Mouse (Mus musculus) adrenal gland, adult (tissue): ENCODE measurements around the gene Pllp.
A peak's percentile ranks its signal among the peaks of the same experiment; 100 is the strongest.

Experiments used
- DNase-seq, 2 experiments: peaks; one replicate each; pipeline ENCODE4 v3.0.0; 2022 to 2023; ENCODE audit warnings: low spot score in 1 of 2; ENCODE audit not compliant: inconsistent age in 2 of 2

The Pllp gene

DNA sequence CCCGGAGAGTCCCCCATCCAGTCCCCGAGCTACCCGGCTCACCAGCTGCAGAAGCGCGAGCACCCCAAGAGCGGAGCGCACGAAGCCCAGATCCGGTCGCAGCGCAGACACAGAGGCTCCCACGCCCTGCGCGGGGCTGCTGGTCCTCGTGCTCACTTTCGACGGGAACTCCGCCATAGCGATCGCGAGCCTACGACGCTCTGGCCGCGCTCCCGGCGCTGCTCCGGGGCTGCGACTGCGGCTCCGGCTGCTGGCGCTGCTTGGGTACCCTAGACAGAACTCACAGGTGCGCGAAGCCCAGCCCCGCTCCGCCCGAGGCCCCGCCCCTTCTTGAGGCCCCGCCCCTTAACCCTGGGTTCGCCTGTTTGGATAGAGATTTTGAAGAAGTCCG lies at the start of gene Pllp:
Gene Pllp (minus strand): TSS at position 285 of the 391 bp plus-strand sequence.
- peak; percentile 27 to 71 for DNase-seq

DNA sequence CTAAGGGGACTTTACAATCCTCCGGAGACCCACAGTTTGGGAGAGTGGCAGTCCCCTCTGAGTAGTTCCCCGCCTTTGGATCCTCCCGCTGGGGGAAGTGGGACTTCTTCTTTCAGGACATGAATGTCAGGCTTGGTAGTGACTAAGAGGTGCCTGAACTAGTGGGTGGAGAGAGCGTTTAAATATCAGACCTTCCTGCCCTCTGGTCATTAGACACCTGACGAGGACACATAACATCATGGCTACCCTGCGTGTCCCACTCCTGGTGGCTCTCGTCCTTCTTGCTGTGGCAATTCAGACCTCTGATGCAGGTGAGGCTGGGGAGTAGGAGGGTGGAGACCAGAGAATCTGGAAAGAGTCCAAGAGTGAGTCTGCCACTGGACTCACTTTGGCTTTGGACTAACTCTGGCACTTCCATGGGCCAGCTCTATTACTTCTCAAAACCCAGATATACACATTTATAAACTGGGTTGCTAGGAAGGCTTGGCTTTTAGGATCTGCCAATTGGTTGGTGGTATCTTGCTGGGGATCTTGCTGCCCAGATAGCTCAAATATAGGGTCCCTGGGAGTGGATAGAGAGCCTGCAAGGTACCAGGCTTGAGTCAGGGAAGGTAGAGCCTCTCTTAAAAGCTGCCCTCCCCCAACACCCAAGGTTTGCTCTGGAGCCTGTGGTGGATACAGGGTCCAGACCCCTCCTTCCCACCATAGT lies 49.6 kb upstream of the Pllp start, which contains the start of gene Ccl22:
Gene Ccl22 (plus strand): TSS at position 115 of the 709 bp plus-strand sequence.
- DNase-seq = no peak

DNA sequence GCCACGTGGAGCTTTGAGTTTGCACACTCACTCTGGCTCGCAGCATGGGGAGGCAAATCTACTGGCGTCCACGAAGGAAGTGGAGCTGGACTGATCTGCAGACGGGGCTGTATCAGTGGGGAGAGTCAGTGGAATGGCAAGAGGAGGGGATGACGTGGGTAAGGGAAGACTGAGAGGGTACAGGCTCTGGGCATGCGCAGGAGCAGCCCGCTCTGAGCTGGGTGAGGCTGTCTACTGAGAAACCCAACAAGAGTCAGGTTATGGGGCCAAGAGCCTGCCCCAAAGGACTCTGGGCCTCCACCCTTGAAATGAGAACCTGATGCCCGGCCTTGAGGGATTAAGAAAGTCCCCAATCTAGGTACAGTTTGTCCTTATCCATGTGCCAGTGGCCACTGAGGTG lies 48.9 kb upstream of the Pllp start:
- no peak for DNase-seq

DNA sequence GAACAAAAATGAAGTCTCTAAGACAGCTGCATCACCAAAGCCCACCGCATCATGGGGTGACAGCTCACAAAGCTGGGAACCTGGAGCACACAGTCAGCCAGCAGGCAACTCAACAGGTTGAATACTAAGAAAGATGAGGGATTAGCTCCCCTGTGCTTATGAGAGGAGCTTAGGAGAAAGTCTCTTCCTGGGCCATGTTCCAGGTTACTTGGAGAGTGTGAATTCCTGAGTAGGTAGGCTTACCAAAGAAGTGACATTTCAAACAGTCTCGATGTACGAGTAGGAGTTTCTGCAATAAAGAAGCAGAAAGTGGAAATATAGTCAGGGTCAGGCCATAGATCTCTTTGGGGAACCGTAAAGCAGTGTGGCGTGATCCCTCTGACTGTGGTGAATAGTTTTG lies 48.4 kb upstream of the Pllp start:
- no peak for DNase-seq

DNA sequence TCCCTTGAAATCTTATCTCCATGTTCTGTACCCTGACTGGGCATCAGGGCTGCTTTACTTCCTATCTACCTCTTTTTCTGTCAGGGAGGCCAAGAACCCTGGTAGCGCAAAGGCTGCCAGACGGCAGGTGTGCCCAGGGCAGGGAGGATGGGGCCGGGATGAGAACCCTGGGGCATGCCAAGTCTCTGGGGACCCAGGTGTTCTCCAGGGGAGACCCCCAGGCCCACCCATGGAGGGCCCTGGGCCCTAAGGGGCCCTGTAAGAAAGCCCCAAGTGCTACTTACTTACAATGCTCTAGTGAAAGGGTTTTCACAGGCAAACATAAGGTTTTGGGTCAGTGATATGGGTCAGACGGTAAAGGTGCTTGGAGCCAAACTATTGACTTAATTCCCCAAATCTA lies 45.6 kb upstream of the Pllp start:
- DNase-seq = no peak

DNA sequence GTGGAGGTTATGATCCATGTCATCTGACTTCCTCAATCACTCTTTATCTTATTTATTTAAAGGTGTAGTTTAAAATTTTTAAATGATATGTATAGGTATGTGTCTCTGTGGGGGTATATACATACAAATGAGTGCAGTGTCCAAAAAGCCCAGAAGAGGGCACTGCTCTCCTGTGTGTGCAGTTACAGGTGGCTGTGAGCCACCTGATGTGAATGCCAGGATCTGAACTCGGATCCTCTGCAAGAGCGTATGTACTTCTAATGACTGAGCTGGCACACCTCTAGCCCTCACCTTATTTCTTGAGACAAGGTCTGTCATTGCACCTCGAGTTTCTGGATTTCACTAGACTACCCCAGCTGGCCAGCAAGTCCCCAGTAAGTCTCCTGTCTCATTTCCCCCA lies 44.5 kb upstream of the Pllp start:
- no peak for DNase-seq

DNA sequence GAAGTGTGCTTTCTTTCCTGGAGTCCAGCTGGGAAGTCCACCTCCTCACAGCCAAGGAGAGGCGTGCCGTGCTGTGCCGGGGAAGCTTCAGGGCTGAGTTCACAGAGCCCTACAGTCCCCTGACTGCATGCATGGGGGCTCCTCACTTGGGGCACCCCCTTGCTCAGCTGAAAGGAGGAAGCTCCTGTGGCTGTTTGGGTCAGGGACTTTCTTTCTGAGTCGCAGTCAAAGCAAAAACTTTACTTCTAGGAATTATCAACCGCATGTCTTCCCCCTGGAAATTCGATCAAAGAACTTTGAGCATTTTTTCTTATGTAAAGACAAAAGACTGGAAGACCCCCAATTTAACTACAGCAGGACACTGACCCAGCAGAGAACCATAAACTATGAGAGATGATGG lies 43.8 kb upstream of the Pllp start:
- DNase-seq = peak; percentile 42 to 63

DNA sequence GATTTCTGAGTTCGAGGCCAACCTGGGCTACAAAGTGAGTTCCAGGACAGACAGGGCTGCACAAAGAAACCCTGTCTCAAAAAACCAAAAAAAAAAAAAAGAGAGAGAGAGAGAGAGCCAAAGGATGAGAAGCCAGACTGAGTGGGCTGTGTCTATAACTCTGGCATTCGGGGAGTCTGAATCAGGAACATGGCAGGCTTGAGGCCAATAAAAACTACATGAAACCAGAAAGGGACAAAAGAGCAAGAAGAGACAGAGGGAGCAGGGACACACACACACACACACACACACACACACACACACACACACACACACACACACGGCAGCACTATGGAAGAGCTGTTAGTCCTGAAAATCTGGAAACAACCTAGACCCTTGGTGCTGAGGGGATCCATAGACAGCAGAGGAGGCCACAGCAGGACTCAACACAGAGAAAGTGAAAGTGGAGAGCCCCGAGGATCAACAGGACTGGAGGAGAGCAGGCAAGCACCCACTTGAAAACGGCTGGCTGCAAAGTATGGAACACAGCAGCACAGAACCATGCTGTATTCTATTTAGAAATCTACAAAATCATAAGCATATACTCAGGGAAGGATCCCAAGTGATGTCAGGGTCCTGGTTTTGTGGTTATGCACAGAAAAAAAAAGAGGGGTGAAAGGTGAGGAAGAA lies 39.5 kb upstream of the Pllp start:
- peak; percentile 39 to 74 for DNase-seq

DNA sequence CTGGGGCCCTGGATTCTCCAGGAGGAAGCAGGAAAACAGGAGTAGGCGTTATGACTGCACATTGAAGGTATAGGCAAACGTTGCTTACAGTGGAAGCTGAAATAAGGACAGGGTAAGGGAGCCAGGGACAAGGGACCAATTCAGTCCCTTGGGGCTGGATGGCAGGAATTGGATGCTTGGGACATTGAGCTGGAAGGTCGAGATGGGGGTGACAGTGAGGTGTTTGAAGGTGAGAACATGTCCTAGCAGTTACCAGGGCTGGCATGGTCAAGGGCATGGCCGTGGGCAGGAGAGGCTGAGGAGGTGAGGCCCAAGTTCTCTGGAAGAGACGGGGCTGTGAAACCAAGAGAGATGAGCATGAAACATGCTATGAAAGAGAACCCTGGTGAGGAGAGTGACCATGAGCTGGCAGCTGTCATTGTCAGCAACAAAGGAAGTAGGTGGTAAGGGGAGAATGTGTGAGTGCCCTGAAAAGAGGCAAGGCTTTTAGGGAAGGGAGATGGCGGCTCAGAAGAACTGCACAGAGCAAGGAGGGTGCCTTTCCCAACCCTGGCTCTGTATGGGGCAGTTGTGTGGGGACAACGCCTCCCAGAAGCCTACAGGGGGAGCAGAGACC lies 38.8 kb upstream of the Pllp start:
- DNase-seq = peak in 1 of 2 experiments; percentile 22

DNA sequence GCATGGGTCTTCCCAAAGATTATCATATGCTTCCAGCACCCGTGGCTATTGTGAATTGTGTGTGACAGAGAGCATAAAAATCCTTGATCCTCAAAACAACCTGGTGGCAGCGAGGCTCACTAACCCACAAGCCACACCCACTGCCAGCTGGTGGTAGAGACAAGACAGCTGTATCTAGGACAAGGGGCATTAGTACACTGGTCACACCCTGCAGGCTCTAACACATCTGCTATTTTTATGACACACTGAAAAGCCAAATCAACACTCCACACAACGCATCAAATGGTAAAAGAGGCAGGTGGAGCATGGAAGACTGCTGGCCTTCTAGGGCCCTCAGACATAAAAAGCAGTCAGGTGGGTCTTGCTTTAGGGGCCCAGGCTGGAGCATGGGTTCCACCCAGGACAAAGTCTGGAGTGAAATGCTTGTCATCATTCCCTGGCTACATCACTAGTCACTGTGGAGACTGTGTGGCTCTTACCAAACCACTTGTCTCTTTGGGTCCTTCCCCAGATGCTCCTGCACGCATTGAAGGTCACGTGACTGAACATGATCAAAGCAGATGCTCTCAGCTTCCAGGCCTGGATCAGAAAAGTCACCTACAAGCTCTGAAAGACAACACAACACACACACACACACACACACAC lies 37.9 kb upstream of the Pllp start:
- peak in 1 of 2 experiments; percentile 21 for DNase-seq

DNA sequence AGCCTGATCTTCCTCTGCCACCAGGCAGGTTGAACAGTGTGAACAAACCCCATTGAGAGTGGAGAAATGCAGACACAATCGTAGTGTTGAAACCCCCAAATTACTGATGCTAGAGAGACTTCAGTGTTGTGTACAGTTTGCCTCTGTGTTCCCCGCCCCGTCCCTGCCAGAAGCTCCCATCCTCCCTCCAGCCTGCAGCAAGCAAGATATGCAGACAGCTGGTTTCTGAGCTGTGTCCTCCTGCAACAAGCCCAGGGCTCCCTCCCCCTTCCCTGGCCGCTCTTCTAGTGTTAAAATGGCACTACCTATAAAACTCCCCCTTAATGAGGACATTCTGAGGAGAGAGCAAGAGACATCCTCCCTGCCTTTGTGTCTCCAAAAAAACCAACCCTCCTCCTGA lies 33.2 kb upstream of the Pllp start:
- DNase-seq = no peak

DNA sequence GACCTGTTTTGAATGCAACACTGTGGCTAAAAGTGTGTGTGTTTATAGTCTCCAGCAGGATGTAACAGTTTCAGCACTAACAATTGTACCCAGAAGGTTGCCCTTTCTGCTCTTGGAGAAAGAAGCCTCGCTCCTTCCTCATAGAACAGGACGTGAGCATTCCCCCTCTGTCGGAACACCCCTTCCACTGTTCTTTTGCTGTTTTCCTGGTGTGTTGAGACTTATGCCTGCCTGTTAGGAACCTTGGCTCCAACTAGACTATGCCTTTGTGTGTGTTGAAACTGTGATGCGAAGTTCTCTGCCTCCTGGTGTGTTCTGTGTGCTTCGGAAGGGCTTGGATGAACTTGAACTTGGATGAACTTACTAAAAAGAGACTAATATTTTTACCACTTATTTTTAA lies 29.9 kb upstream of the Pllp start:
- no peak for DNase-seq

DNA sequence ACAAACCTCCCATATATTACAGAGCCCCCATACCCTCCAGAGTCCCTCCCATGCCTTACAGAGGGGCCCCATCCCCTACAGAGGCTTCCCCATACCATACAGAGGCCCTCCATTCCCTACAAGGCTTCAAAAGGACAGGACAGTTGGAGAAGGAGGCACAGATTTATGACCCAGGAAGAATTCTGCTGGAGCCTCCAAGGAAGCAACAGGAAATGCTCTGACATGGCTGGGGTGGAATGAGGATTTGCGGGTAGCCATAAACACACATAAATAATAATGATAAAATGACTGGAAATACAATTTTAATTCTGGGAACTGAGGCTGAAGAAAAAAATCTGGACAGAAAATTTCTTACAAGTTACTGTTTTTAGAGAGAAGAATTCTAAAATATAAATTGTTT lies 20.8 kb upstream of the Pllp start:
- no peak for DNase-seq

DNA sequence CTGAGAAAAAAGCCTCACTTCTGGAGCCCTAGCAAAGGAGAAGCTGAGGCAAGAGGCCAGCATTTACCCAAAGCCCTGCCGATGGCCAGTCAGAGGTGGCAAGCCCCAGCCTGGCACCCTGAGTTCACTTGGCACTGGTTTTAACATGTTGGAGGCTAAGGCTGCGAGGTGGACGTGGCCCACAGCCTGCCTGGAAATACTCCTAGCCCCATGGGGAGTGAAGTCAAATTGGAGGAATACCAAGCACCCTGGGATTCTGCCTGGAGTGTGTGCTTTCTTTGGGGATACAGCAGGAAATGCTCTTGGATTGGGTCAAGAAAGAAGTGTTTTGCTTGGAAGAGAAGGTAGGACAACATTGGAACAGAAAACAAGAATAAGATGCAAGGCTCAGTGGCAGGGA lies 19.8 kb upstream of the Pllp start:
- DNase-seq = peak in 1 of 2 experiments; percentile 48

DNA sequence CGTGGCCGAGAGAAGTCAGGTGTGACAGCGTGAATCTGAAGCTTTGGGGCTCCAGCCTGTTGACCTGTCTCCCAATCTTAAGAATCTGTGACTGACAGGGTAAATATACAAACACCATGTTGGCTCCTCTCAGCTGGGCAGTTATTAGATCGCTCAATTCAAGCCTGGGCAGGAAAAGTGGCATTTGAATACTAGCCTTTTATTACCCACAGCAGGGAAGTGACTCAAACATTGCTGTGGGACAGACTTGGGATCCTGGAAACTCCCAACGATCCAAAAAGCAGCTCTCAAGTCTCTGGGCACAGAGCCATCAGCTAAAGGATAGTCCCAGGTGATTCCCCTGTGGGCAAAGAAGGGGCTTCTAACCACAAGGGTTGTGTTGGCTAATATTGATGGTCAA lies 18.5 kb upstream of the Pllp start:
- peak in 1 of 2 experiments; percentile 21 for DNase-seq

DNA sequence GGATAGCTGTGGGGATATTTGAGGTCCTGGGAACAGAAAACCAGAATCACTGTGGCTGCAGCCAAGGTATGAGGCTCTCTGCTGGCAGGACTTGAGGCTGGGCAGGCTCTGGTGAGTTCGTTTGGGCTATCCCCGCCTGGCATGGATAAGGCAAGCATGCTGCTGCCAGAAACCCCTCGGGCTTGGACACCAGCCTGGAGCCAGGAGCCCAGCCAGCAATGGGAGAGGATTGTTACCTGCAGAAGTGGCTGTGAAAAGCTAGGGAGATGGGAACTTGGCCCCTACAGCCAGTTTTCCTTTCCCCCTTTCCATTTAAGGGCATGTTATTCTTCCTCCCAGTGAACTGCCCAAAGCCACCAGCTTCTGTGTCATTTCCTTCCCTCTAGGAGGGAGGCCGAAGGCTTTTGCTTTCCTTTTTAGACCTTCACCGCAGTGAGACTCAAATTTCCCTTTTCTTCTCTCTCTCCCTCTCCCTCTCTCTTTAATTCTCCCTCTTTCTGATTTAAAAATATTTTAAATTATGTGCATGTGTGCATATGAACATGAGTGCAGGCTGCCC lies 15.2 kb upstream of the Pllp start:
- DNase-seq = peak in 1 of 2 experiments; percentile 59

DNA sequence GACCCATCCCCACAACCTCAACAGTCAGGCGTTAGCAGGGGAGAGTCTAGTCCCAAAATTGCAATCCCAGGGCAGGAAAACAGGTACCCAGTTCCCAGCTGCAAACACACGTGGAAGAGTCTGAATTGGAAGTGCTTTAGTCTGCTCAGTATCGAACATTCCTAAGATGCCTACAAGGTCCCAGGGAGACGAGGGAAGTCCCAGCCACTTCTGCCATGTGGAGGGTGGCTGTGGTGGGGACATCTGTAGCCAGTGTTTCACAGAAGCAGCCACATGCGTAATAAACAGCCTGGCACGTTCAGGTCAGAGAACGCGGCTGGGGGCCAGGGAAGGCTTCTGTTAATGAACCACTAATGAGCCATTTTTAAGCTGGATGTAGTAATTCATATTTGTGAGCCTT lies 14.3 kb upstream of the Pllp start:
- no peak for DNase-seq

DNA sequence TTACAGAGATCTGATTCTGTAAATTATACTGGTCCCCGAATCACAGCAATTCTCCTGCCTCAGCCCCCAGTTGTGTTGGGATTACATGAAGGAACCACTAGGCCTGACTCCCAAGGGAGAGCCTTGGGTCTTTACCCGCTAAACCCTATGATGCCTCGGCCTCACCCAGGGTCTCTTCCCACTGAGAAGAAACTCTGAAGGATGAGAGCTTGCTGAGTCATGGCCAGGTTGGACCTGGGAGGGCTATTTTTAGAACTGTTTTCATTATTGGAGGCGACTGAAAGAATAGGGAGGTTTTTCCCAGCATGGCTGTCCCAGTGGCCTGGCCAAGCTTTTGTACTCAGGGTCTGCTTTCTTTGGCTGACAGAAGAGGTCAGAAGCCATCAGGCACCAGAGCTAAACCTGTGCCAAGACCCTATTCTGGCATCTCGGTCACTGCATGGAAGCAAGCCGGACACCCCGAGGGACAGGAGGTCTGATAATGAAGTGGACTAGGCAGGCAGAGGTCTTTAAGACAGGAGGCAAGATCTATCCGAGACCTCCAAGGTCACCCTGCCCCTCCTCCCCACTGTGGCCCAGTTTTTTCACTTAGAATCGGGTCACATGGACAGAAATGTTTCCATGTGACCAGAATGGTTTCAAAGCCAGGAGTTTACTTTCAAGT lies 10.8 kb upstream of the Pllp start:
- peak; percentile 78 to 90 for DNase-seq

DNA sequence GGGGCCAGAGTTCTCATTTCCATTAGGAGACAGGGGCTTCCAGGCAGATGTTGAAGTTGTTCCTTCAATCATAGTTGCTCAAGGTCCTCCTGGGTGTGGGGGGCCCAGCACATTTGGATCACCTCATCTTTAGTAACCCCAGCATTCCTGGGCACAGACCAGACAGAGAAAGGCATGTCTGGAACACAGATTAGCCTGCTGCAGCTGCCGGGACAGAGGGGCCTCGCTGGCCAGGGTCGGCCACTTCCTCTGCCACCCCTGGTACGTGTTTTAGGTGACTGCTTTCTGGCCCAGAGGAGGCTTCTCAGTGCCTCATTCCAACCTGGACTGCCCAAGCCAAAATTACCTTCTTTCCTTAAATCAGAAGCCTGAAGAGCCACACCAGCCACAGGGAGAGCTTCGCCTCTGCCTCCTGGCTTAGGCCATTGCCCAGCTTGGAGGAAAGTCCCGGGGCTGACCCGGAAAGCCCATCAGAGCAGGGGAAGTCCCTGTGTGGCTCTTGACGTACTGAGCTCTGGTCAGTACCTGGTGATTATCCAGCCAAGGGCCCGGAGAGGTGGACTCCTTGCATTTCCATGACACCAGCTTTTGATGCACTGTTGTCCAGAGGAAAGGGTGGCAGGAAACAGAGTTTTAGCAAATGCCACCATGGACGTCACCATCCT lies 9.6 kb upstream of the Pllp start:
- DNase-seq = peak; percentile 28 to 53

DNA sequence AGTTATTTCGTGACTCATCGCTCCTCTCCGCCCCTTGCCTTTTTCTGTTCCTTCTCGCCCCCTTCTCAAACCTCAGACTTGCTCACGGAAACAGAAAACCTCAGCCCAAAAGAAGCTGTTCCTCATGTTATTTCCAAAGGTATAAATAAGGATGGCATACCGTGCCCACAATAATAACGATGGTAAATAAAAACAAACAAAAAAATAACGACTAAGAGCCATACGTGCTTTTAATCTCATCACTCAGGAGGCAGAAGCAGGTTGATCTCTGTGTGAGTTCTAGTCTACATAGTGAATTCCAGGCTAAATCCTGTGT lies 8.5 kb upstream of the Pllp start:
- no peak for DNase-seq
